ENCODE assay signal across 24 mouse cellular contexts in the genomic region with DNA sequence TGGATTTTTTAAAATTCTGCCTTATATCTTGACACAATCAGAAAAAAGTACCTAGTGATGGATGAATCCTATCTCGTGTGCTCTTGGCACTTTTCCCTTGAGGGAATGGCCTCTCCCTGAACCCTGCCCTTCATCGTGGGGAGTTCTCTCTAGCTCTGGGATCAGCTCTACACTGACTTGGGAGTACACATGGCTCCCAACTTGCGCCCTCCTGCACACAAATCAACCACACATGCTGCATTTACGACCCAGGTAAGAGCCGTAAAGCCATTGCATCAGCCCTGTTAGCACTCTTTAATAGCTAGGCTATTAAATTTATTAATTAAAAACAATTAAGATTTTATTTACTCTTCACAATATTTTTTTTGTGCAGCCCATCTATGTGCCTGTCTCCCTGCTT.
A peak's percentile ranks its signal among the peaks of the same experiment; 100 is the strongest.
DNase-seq lines count a peak whose midpoint lies in the region; ATAC-seq lines count a peak whose summit lies in the region.
"Had no signal": no experiment of that assay in that cellular context is flagged by ENCODE, and none has a peak within 500 bp of the region (broad histone marks: within the 10 kb centered on the region; RNA-seq: fewer than 3 reads in every experiment).

No protein-coding gene starts in this region.

- H3K27ac ChIP-seq in kidney, embryonic 15.5 days: no peak overlapping the region
- H3K27ac ChIP-seq in limb, embryonic 10.5 days: no peak overlapping the region
- H3K27ac ChIP-seq in limb, embryonic 13.5 days: no peak overlapping the region
- H3K27ac ChIP-seq: embryonic facial prominence, embryonic 12.5 days; embryonic facial prominence, embryonic 15.5 days; heart, adult 2 months; heart, embryonic 10.5 days; hindbrain, embryonic 10.5 days; hindbrain, embryonic 13.5 days had no signal

- no peaks in the 10 kb centered on the region for H3K36me3 ChIP-seq in kidney, embryonic 15.5 days
- H3K36me3 ChIP-seq in limb, embryonic 10.5 days: no peaks in the 10 kb centered on the region
- H3K36me3 ChIP-seq in limb, embryonic 13.5 days: no peaks in the 10 kb centered on the region
- H3K36me3 ChIP-seq: embryonic facial prominence, embryonic 12.5 days; embryonic facial prominence, embryonic 15.5 days; heart, embryonic 10.5 days; hindbrain, embryonic 10.5 days; hindbrain, embryonic 13.5 days had no signal

- H3K27me3 ChIP-seq in kidney, embryonic 15.5 days: no peaks in the 10 kb centered on the region
- H3K27me3 ChIP-seq in limb, embryonic 10.5 days (ENCODE audit: low read depth, poor library complexity, severe bottlenecking): peaks cover 4% of the 10 kb centered on the region; the same call in 1 of the 2 replicates
- peaks cover 31% of the 10 kb centered on the region for H3K27me3 ChIP-seq in limb, embryonic 13.5 days
- H3K27me3 ChIP-seq: embryonic facial prominence, embryonic 12.5 days; embryonic facial prominence, embryonic 15.5 days; hindbrain, embryonic 13.5 days had no signal

- no peaks in the 10 kb centered on the region for H3K9me3 ChIP-seq in kidney, embryonic 15.5 days (replicated peaks)
- no peaks in the 10 kb centered on the region for H3K9me3 ChIP-seq in limb, embryonic 10.5 days (replicated peaks)
- H3K9me3 ChIP-seq in limb, embryonic 13.5 days: peaks cover 5% of the 10 kb centered on the region; the same call in 1 of the 2 replicates
- H3K9me3 ChIP-seq: embryonic facial prominence, embryonic 12.5 days; embryonic facial prominence, embryonic 15.5 days; heart, embryonic 10.5 days; hindbrain, embryonic 10.5 days; hindbrain, embryonic 13.5 days had no signal

- no peak overlapping the region for H3K4me2 ChIP-seq in kidney, embryonic 15.5 days
- no peak overlapping the region for H3K4me2 ChIP-seq in limb, embryonic 13.5 days (replicated peaks)
- H3K4me2 ChIP-seq: embryonic facial prominence, embryonic 12.5 days; embryonic facial prominence, embryonic 15.5 days; hindbrain, embryonic 13.5 days had no signal

- DNase-seq in kidney, postnatal 36 days: no peak
- peak; percentile 64 for DNase-seq in forelimb bud, embryonic 11.5 days (ENCODE audit: low read depth, low spot score)
- peak; percentile 52 for DNase-seq in limb, embryonic 10.5 days (ENCODE audit: low spot score)
- no peak for DNase-seq in embryo, embryonic 10 days (ENCODE audit: low spot score)
- DNase-seq in T-cell, adult 2 months (ENCODE audit: low spot score): no peak
- DNase-seq: adrenal gland, adult 8-10 months; adrenal gland, postnatal 25 days; cerebellum, adult 18-20 months; cerebellum, adult 9-10 months; cerebellum, postnatal 14 days; forebrain, postnatal 0 days; gastrocnemius, postnatal 25 days; heart, adult 2 months had no signal

- H3K4me3 ChIP-seq in kidney, embryonic 15.5 days (replicated peaks): no peak overlapping the region
- H3K4me3 ChIP-seq in limb, embryonic 10.5 days: no peak overlapping the region
- H3K4me3 ChIP-seq in limb, embryonic 13.5 days: no peak overlapping the region
- H3K4me3 ChIP-seq: embryonic facial prominence, embryonic 12.5 days; embryonic facial prominence, embryonic 15.5 days; heart, adult 2 months; heart, embryonic 10.5 days; hindbrain, embryonic 10.5 days; hindbrain, embryonic 13.5 days had no signal

- H3K9ac ChIP-seq in kidney, embryonic 15.5 days: no peak overlapping the region
- no peak overlapping the region for H3K9ac ChIP-seq in limb, embryonic 13.5 days
- H3K9ac ChIP-seq: embryonic facial prominence, embryonic 12.5 days; embryonic facial prominence, embryonic 15.5 days; forebrain, postnatal 0 days; hindbrain, embryonic 13.5 days had no signal

- 0 out of 2 replicates have a peak, but pooled peaks have one; percentile 40 for ATAC-seq in kidney, embryonic 15.5 days (replicated peaks; ENCODE audit: low FRiP score)
- ATAC-seq in limb, embryonic 13.5 days (ENCODE audit: low FRiP score, low read depth): peak; percentile 77
- ATAC-seq: activated CD4-positive, CD25-positive, alpha-beta regulatory T cell, adult 4 months; CD4-positive, CD25-positive, alpha-beta regulatory T cell, adult 4 months; forebrain, embryonic 14.5 days; forebrain, postnatal 0 days; hindbrain, embryonic 16.5 days had no signal

- peaks cover 4% of the 10 kb centered on the region; the same call in 1 of the 2 replicates for H3K4me1 ChIP-seq in kidney, embryonic 15.5 days
- peaks cover 39% of the 10 kb centered on the region for H3K4me1 ChIP-seq in limb, embryonic 10.5 days
- H3K4me1 ChIP-seq in limb, embryonic 13.5 days: peaks cover 35% of the 10 kb centered on the region
- H3K4me1 ChIP-seq: embryonic facial prominence, embryonic 15.5 days; heart, embryonic 10.5 days; hindbrain, embryonic 10.5 days; hindbrain, embryonic 13.5 days had no signal

- WGBS in kidney, embryonic 15.5 days: 27% methylated on average over 5 of the region's 5 CpGs
- WGBS in limb, embryonic 10.5 days: 39% methylated on average over 5 of the region's 5 CpGs
- WGBS in limb, embryonic 13.5 days: 16% methylated on average over 5 of the region's 5 CpGs

Comparison
In these comparisons a context has a peak if more than half of its experiments do, and no peak if none do; other contexts are left out.
1. DNase-seq: peak in forelimb bud, embryonic 11.5 days (single experiment) and limb, embryonic 10.5 days (single experiment); none in kidney, postnatal 36 days (0 of 2), embryo, embryonic 10 days (single experiment) and T-cell, adult 2 months (single experiment).